Mouse (Mus musculus): ENCODE results near the gene Dlgap4. TPM values are rescaled to one million over a fixed set of nuclear protein-coding genes. Genes with fewer than 3 reads are reported as not detected.

The Dlgap4 gene
- 145 and 147 TPM in 2 replicates for polyA plus RNA-seq (2016; fragmentation: Nextera tagmentation; extraction: Ambion mirVana)

DNA sequence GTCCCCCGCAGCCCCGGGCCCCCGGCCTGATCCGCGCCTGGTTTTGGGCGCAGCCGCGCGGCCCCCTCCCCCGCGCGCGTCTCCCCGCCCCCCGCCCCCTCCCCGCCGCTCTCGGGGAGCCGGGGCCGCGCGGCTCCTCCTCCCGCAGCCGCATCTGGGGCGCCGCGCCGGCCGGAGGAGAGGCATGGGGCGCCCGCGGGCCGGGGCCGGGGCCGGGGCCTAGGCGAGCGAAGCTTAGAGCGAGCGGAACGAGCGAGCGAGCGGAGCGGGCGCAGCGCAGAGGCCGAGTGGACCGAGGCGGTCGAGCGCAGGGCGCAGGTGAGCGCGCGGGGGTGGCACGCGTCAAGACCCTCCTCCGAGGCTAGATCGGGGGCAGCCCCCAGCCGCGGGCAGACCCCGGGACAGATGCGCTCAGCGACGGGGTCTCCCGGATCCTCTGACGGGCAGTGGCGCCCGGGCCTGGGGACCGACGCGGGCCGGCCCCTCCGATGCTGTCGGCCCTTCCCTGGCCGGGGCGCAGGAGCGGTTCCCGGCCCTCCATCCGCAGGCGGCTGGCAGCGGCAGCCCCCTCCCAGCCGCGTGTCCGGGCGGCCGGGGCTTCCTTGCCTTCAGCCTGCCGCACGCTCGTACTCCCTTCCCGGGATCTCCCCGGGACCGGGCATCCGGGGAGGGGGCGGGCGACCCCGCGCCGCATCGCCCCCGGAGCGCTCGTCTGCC, at the start of gene Dlgap4:
Gene Dlgap4, plus strand, starts transcription at position 165 of the 717 bp plus-strand sequence.
- Histone ChIP-seq H3K27ac (replicated peaks) (peak within 1 kb of the TSS; percentile 40), H3K4me1 (peaks cover 22% of the 10 kb centered on the region), H3K27me3 (replicated peaks; ENCODE audit: low read depth, poor library complexity, severe bottlenecking) (peaks cover 87% of the 10 kb centered on the region), H3K4me3 (peak within 1 kb of the TSS; percentile 63), H3K36me3 (replicated peaks) (no peaks in the 10 kb centered on the region), H3K9me3 (no peaks in the 10 kb centered on the region)
- 2% methylated on average over 101 of the region's 103 CpGs for WGBS
- DNase-seq (ENCODE audit: low spot score): peak; percentile 67

DNA sequence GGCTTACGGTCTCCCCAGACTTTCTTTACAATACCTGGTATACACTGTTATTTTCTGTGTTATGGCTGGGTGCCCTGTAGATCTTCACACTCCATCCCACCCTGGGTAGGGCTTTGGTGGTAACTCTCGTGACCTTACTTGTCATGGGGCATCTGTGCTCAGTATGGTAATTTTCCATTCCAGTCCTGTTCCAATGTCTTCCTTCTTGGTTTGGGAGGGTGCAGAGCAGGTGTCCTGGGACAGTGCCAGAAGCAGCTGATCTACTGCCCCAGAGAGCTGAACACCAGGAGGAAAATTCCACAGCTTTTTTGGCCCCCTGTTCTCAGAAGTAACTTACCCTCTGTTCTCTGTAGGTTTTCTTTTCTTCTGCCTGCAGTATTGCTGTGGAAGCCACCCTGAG, 47.0 kb upstream of the Dlgap4 start:
- 94% methylated on average over 2 of the region's 2 CpGs for WGBS

DNA sequence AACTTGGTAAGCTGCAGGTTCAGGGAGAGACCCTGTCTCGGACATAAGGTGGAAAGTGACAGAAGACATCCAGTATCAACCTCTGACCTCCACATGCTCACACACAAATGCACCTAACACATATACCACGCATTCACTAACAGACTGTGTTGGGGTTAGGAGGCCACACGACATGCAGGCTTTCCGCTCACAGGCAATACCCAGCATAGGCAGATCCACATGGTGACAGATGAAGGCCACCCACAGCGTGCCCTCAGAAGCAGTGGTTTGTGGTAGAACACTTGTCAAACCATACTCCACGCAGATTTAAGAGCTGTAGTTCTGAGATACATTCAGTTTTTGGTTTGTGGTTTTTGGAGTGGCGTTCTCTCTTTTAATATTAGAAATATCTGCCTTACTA, 44.9 kb upstream of the Dlgap4 start:
- Histone ChIP-seq H3K4me3 (no peak overlapping the region), H3K4me1 (no peaks in the 10 kb centered on the region), H3K27me3 (replicated peaks; ENCODE audit: low read depth, poor library complexity, severe bottlenecking) (no peaks in the 10 kb centered on the region), H3K27ac (replicated peaks) (no peak overlapping the region), H3K36me3 (replicated peaks) (peaks cover 61% of the 10 kb centered on the region), H3K9me3 (no peaks in the 10 kb centered on the region)
- DNase-seq (ENCODE audit: low spot score): no peak
- 92% methylated on average over 7 of the region's 7 CpGs for WGBS

More for the DNA sequence above, 47.0 kb upstream of the Dlgap4 start:
- Histone ChIP-seq H3K9me3 (no peaks in the 10 kb centered on the region), H3K4me1 (no peaks in the 10 kb centered on the region), H3K4me3 (no peak overlapping the region), H3K36me3 (replicated peaks) (peaks cover 72% of the 10 kb centered on the region), H3K27me3 (replicated peaks; ENCODE audit: low read depth, poor library complexity, severe bottlenecking) (no peaks in the 10 kb centered on the region), H3K27ac (replicated peaks) (no peak overlapping the region)
- no peak for DNase-seq (ENCODE audit: low spot score)

DNA sequence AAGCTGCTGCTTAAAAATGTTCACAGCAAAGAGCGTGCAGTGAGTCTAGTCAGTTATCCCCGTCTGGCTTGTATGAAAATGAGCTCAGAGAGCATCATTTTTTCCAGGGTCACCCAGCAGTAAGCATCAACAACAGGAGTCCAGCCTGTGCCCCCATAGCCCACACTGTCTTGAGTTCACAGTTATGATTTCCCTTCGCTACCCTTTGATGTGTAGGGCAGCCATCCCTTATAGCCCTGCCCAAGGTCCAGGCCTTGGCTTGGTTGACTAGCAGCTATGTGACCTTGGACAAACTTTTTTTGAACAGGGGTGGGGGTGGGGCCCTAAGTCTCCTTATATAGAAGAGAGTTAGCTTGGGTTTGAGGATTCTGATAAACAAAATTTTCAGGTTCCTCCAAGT, 44.2 kb upstream of the Dlgap4 start:
- no peaks in the 10 kb centered on the region for H3K9me3 ChIP-seq
- H3K4me1 ChIP-seq: no peaks in the 10 kb centered on the region
- peaks cover 55% of the 10 kb centered on the region for H3K36me3 ChIP-seq (replicated peaks)
- no peak overlapping the region for H3K4me3 ChIP-seq
- H3K27me3 ChIP-seq (replicated peaks; ENCODE audit: low read depth, poor library complexity, severe bottlenecking): no peaks in the 10 kb centered on the region
- H3K27ac ChIP-seq (replicated peaks): no peak overlapping the region
- WGBS: 91% methylated on average over 3 of the region's 3 CpGs
- DNase-seq (ENCODE audit: low spot score): no peak

DNA sequence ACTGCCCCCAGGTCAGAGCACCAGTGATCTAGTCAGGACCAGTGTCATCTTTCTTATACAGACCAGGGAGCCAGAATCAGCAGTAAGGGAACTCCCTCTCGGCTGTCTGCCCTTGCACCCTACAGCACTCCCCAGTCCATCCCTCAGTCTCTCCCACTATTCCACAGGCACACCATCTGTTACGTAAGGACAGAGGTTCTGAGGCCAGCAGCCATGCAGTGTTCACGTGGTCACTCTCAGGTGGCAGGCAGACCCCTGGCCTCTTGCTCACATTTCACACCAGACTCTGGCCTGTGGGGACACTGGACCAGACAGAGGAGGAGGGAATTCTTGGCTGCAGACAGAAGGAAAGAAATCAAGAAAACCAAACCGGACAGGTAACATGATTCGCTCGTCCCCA, 42.0 kb upstream of the Dlgap4 start:
- WGBS: 77% methylated on average over 6 of the region's 6 CpGs
- Histone ChIP-seq H3K9me3 (no peaks in the 10 kb centered on the region), H3K27me3 (replicated peaks; ENCODE audit: low read depth, poor library complexity, severe bottlenecking) (no peaks in the 10 kb centered on the region), H3K4me1 (no peaks in the 10 kb centered on the region), H3K36me3 (replicated peaks) (peaks cover 37% of the 10 kb centered on the region), H3K27ac (replicated peaks) (no peak overlapping the region), H3K4me3 (no peak overlapping the region)
- no peak for DNase-seq (ENCODE audit: low spot score)

DNA sequence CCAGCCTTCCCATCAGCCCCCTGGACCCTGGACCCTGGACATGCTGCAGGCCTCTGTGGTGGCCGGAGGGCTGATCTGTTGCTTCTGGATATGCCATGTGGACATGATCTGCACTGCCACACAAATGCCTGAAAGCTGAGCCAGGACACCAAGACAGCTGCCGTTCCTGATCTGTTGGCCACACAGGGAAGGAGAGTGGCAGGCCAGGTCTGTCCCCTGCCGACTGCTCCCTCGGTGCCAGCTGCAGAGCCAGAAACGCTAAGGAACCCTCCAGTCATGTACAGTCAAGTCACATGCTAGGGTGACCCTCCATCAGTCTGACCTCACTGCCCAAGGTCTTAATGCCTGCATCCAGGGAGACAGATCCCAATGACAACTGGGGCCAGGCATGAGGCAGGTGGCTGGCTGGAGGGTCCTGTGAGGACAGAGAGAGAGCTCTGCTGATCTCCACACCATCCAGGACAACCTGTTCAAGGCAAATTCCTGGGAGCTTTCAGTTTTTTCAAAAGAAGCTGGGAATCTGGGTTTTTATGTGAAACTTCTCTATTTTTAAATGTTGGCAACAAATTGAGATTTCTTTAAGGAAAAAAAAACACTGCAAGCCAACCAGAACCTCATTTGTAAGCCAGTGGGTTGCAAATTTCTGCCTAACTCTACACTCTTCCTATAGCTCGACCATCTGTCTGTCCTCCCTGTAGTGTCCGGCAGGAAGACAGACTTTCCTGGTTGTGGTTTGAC, 36.5 kb upstream of the Dlgap4 start:
- H3K4me1 ChIP-seq: no peaks in the 10 kb centered on the region
- no peak overlapping the region for H3K4me3 ChIP-seq
- 84% methylated on average over 7 of the region's 7 CpGs for WGBS
- H3K36me3 ChIP-seq (replicated peaks): no peaks in the 10 kb centered on the region
- H3K27ac ChIP-seq (replicated peaks): no peak overlapping the region
- no peaks in the 10 kb centered on the region for H3K27me3 ChIP-seq (replicated peaks; ENCODE audit: low read depth, poor library complexity, severe bottlenecking)
- H3K9me3 ChIP-seq: no peaks in the 10 kb centered on the region
- no peak for DNase-seq (ENCODE audit: low spot score)

DNA sequence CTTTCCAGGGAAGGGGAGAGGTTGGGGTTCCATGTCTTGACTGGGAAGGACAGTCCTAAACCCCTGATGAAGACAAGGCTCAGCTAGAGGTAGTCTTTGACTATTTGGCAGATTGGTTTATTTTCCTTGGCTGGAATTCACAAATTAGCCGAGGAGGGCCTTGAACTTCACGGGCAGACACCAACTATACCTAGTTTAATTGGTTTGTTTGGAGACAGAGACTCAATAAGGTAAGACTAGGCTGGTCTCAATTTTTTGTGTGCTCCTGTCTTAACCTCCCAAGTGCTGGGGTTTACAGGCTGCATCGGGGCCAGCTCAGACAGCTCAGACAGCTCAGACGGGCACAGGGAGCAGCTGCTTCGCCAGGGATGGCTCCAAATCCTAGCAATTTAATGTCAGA, 33.0 kb upstream of the Dlgap4 start:
- no peak overlapping the region for H3K27ac ChIP-seq (replicated peaks)
- H3K27me3 ChIP-seq (replicated peaks; ENCODE audit: low read depth, poor library complexity, severe bottlenecking): peaks cover 7% of the 10 kb centered on the region; the same call in 1 of the 2 replicates
- H3K4me1 ChIP-seq: peaks cover 8% of the 10 kb centered on the region; the same call in 1 of the 2 replicates
- no peaks in the 10 kb centered on the region for H3K36me3 ChIP-seq (replicated peaks)
- 78% methylated on average over 5 of the region's 5 CpGs for WGBS
- no peak overlapping the region for H3K4me3 ChIP-seq
- H3K9me3 ChIP-seq: no peaks in the 10 kb centered on the region
- DNase-seq (ENCODE audit: low spot score): no peak

DNA sequence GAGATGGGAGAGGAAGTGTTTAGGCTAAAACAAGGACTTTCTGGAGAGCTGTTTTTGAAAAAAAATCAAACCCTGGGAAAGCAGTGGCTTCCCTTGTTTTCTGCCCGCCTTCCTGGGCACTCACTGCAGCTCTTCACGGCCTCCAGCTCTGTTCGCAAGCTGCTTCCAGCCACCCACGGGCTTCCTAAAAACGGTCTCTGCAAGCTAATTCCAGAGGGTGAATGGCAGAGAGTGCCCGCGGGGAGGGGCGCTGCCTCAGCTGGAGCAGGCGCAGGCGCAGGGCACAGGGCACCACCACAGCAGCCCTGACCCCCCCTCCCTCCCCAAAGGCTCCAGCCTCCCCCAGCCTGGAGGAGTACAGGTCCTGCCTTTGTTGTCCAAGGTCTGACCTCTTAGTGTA, 32.3 kb upstream of the Dlgap4 start:
- Histone ChIP-seq H3K4me3 (no peak overlapping the region), H3K4me1 (peaks cover 8% of the 10 kb centered on the region; the same call in 1 of the 2 replicates)
- WGBS: 68% methylated on average over 10 of the region's 10 CpGs

DNA sequence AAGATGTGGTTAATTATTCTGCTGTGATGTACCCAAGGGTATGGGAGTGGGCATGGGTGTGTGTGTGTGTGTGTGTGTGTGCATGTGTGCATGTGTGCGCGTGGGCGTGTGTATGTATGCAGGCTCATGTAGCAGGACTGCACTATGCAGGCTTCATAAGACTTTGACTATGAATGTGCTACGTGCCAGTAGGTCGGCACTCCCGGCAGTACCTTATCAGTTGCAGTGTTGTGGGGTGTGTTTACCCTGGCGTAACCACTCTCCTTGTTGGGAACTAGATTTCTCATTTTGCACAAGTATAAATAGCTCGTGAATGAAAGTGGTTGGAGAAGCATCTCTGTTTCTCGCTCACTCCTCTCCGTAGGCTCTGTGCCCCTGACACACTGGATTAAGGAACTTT, 30.6 kb upstream of the Dlgap4 start:
- no peak overlapping the region for H3K27ac ChIP-seq (replicated peaks)
- no peak overlapping the region for H3K4me3 ChIP-seq
- peaks cover 8% of the 10 kb centered on the region; the same call in 1 of the 2 replicates for H3K4me1 ChIP-seq
- WGBS: 91% methylated on average over 10 of the region's 10 CpGs
- H3K36me3 ChIP-seq (replicated peaks): no peaks in the 10 kb centered on the region
- DNase-seq (ENCODE audit: low spot score): no peak
- H3K9me3 ChIP-seq: no peaks in the 10 kb centered on the region
- peaks cover 7% of the 10 kb centered on the region; the same call in 1 of the 2 replicates for H3K27me3 ChIP-seq (replicated peaks; ENCODE audit: low read depth, poor library complexity, severe bottlenecking)

More for the DNA sequence above, 32.3 kb upstream of the Dlgap4 start:
- Histone ChIP-seq H3K36me3 (replicated peaks) (no peaks in the 10 kb centered on the region), H3K27ac (replicated peaks) (no peak overlapping the region), H3K9me3 (no peaks in the 10 kb centered on the region), H3K27me3 (replicated peaks; ENCODE audit: low read depth, poor library complexity, severe bottlenecking) (peaks cover 7% of the 10 kb centered on the region; the same call in 1 of the 2 replicates)
- DNase-seq (ENCODE audit: low spot score): no peak

DNA sequence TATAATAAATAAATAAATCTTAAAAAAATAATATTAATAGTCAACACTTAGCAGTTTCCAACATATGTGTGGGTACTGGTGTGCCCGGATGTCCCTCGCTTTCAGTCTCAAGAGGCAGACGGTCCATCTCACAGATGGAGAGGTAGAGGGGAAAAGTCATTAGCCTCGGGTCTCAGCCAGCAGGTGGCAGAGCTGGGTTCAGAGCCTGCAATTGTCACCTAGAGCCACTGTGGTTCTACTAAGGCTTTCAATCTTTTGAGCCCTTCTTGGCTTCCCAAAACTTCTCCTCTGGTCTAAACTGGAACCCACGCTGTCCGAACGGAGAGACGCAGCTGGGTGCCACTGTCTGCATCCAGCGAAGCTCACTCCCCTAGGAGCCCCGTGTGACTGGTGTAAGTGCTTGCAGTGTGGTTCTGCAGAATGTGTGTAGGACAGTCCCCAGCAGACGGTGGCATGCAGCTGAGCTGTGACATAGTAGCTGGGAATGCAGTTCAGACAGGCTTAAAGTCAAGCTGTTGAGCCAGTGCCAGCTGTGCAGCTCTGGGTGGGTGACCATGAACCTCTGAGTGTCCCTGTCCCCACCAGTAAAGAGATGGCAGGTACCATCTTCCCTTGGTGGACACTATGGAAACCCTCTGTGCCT, 29.2 kb upstream of the Dlgap4 start:
- Histone ChIP-seq H3K9me3 (no peaks in the 10 kb centered on the region), H3K27me3 (replicated peaks; ENCODE audit: low read depth, poor library complexity, severe bottlenecking) (peaks cover 7% of the 10 kb centered on the region; the same call in 1 of the 2 replicates), H3K4me1 (peaks cover 8% of the 10 kb centered on the region; the same call in 1 of the 2 replicates), H3K27ac (replicated peaks) (no peak overlapping the region), H3K36me3 (replicated peaks) (no peaks in the 10 kb centered on the region), H3K4me3 (no peak overlapping the region)
- 63% methylated on average over 11 of the region's 11 CpGs for WGBS
- DNase-seq (ENCODE audit: low spot score): no peak

DNA sequence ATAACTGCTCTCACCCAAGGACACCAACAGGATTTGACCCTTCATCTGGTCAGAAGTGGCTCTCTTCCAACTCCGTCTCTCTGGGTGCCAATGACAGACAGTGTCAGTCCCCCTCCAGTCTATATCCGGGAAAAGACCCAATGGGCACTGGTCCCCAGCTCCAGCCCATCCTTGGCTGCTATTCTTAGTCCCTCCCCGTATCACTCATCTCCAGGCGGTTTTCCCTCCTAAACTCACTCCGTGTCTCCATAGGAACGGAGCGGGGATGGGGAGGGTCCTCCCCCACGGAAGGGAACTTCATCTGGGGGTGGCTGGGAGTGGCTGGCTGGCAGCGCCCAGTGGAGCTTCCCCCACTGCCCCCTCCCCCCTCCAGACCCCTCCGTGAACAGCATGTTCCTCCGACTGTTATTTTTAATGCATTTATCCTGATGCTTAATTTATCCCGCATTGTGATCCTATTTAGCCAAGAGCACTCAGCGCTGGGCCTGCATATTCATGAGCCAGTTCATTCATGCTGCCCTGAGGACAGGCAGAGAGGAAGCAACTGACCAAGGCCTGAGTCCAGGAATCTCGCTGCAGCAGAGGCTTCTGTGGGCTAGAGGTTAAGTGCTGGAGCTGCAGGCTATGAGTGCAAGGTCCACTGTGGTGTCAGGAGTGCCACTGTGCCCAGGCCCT, 28.6 kb upstream of the Dlgap4 start:
- DNase-seq (ENCODE audit: low spot score): no peak

DNA sequence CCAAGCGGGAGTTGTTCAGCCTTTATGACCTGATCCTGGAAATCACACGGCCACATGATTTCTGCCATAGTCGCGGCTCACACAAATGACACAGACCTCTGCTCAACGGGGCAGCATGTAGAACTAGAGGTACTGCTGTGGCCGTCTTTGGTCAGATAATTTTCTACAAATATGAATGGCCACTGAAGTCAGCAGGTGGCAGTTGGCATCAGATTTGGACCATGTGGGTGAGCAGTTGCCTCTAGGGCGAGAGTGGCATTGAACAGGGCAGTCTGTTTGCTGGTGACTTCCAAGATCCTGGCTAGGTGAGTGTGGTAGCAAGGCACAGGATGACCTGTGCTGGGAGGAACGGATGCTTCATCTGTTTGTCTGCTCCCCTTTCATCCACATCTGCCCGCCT, 24.0 kb upstream of the Dlgap4 start:
- Histone ChIP-seq H3K4me3 (no peak overlapping the region), H3K36me3 (replicated peaks) (no peaks in the 10 kb centered on the region), H3K27ac (replicated peaks) (no peak overlapping the region), H3K9me3 (no peaks in the 10 kb centered on the region), H3K4me1 (peaks cover 8% of the 10 kb centered on the region; the same call in 1 of the 2 replicates), H3K27me3 (replicated peaks; ENCODE audit: low read depth, poor library complexity, severe bottlenecking) (no peaks in the 10 kb centered on the region)
- DNase-seq (ENCODE audit: low spot score): no peak
- WGBS: 92% methylated on average over 9 of the region's 9 CpGs

More for the DNA sequence above, 28.6 kb upstream of the Dlgap4 start:
- H3K27me3 ChIP-seq (replicated peaks; ENCODE audit: low read depth, poor library complexity, severe bottlenecking): peaks cover 7% of the 10 kb centered on the region; the same call in 1 of the 2 replicates
- peaks cover 8% of the 10 kb centered on the region; the same call in 1 of the 2 replicates for H3K4me1 ChIP-seq
- H3K27ac ChIP-seq (replicated peaks): no peak overlapping the region
- 48% methylated on average over 14 of the region's 14 CpGs for WGBS
- H3K9me3 ChIP-seq: no peaks in the 10 kb centered on the region
- H3K4me3 ChIP-seq: no peak overlapping the region
- H3K36me3 ChIP-seq (replicated peaks): no peaks in the 10 kb centered on the region
